Mouse (Mus musculus): ENCODE measurements around the gene Acads.

GRCm38 (mm10) chr5:115066245-115066644 is 52.9 kb downstream of the Acads start:
- TF ChIP-seq GATA1 (IDR thresholded peaks at IDR 0.05; ENCODE audit: low read length) (no peak), TAL1 (IDR thresholded peaks at IDR 0.05; ENCODE audit: low read length) (no peak)

Data from erythroblast, embryonic 14.5 days (primary cell).